Mouse (Mus musculus): ENCODE measurements around the gene Rnpepl1.

The Rnpepl1 gene

DNA sequence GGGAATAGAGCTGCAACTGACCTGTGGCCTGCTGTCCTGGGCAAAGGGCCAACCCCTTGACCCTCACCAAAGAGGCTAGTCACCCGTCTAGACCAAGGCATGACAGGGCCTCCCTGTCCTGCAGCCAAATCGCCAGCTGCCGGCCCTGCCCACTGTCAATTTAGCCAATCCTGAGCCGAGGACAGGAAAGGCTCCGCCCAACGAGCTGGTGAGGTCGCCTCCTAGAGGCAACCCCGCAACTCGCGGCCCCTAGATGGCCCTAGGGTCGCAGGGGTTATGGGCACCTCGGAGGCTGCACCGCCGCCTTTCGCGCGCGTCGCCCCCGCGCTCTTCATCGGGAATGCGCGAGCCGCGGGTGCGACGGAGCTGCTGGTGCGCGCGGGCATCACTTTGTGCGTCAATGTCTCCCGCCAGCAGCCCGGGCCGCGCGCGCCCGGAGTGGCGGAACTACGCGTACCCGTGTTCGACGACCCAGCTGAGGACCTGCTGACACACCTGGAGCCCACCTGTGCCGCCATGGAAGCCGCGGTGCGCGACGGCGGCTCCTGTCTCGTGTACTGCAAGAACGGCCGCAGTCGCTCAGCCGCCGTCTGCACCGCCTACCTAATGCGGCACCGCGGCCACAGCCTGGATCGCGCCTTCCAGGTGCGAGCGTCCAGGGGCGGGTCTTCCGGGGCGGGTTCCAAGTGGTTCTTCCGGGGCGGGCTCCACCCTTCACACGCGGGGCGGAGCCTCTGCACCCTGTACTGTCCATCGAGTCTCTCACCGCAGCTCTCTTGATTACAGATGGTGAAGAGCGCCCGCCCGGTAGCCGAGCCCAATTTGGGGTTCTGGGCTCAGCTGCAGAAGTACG is 3.6 kb upstream of the Rnpepl1 start, which contains the start of gene Dusp28:
Gene Dusp28 (plus strand): TSS at position 203 of the 853 bp plus-strand sequence.
- peak; percentile 77 for DNase-seq (ENCODE audit: low spot score)

DNA sequence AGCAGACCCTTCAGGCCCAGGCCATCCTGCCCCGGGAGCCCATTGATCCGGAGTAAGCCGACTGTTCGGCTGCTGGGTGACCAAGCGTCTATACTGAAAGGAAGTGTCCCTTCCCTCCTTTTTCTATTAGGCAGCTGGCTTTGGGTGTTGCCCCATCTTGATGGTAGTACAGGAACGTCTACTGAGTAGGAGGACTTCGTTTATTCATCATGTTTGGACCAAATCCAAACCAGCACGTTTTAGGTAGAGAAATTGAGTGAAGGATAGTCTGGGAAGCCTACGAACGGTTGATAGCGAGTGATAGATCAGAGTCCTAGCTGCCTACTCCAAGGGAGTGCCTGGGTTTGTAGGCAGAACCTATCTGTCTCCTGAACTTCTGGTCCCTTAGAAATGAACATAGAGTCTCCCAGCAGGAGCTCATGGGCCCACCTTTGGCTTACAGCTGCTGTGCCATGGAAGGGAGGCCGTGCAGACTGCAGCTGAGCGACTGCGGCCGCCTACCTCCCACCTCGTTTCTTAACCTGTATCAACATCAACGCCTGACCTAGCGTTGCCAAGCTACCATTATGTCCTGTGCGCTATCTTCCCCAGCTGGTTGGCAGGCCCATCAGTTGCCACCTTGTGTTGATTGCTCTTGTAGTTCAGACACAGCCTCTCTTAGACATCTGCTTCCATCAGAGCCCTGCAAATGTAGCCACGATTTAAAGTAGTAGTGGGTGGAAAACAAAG is 2.8 kb upstream of the Rnpepl1 start:
- no peak for DNase-seq (ENCODE audit: low spot score)

DNA sequence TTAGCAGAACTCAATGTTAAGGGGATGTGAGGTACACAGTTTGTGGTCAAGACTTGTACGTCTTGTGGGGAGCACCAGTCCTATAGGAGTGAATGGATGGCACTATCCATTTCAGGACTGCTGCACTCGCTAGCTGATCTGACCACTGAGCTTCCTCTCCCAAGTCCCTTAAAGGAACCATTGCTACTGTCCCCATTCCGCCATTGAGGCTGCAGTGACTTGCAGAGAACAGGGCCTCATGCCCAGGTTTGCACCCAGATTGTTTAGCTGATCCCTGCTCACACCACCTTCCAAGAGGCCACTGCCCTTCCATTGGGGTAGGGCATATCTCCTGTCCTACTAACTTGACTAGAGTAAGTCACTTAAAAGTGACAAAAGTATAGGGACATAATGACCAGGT is 1.9 kb upstream of the Rnpepl1 start:
- DNase-seq (ENCODE audit: low spot score), result no peak

DNA sequence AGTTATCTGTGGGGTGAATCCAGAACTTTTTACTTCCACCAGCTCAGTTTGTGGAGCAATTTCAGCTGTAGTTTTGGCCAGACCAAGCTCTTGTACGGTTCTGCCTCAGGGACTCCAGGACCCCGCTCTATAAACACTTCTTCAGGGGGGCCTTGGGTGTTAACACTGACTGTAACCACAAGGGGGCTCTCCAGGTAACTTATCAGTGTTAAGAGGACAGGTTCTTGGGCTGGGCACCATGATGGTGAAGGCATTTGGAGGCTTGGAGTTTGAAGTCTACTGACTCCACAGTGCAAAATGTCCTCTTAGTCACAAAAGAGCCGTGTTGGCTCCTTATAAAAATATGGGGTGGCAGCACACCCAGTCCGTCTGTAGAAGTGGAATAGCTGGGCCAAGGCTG is 1.5 kb upstream of the Rnpepl1 start:
- no peak for DNase-seq (ENCODE audit: low spot score)

DNA sequence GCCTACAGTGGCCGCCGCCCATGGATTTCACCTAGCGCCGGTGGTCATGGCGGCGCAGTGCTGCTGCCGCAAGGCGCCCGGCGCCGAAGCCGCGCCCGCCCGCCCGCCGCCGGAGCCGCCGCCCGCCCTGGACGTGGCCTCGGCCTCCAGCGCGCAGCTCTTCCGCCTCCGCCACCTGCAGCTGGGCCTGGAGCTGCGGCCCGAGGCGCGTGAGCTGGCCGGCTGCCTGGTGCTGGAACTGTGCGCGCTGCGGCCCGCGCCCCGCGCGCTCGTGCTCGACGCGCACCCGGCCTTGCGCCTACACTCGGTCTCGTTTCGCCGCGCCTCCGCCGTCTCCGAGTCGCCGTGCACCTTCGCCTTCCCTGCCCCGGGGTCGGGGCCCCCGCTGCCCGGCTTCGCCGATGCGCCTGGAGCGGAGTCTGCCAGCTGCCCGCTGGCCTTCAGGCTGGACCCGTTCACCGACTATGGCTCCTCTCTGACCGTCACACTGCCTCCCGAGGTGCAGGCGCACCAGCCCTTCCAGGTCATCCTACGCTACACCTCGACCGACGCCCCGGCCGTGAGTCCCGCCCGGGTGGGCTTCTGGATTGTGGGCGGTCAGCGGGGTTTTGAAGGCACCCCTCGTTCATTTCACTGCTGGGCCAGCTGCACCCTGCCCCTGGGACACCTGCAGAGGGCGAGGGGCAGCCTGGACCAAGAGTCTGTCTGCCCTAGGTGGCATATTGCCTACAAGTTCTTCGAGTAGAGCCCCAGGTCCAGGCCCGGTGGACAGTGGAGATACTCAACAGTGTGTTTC is 540 bp downstream of the Rnpepl1 start:
- no peak for DNase-seq (ENCODE audit: low spot score)

DNA sequence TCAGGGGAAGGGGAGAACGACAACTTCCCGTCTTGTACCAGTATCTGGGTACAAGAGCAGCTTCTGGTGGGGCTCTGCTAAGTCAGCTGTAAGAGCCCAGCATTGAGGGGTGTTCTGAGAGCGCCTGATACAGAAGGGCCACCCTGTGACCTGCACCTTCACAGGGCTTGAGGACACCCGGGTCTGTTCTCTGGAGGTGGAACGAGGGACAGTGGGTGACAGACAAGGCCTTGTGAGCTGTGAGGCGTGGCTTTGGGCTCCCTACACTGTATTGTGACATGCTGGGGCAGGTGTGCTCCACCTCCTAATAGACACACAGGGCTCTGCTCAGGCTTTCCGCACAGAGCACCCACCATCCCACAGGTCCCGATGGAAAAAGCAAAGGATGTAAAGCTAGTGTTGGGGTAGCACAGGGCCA is 1.1 kb downstream of the Rnpepl1 start:
- no peak for DNase-seq (ENCODE audit: low spot score)

DNA sequence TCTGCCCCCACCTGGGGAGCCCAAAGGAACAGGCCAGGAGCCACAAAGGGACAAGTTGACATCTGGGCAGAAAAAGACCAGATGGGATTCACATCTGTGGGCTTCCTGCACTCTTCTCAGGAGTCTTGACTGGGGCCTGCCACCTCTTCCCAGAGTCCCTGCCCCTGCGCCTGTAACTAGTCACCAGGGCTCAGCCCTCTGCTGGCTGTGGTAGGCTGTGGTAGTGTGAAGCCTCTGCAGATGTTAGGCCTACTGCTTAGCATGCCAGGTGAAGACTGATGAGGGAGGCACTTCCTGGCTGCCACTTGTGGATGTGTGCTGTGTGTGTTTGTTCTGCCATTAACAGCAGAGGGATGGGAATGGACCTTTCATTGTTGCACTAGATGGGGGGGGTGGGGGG is 1.7 kb downstream of the Rnpepl1 start:
- no peak for DNase-seq (ENCODE audit: low spot score)

DNA sequence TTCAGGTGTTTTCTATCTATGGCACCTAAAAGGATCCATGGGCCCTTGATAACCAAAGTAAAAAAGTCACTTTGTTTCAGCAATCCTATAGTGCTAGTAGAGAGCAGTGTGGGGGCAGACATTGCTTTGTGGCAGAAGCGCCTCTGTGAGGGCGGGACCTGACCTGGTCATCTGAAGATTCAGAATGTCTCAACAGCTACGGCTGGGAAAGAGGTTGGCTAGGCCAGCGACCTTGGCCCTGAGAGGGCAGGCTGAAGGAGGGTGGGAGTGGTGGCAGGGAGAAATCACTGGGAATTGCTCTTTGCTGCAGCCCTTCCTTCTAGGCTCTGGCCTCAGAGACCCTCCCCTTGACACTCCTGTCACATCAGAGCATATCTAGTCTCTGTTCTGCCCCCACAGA is 3.7 kb downstream of the Rnpepl1 start:
- DNase-seq (ENCODE audit: low spot score), result no peak

DNA sequence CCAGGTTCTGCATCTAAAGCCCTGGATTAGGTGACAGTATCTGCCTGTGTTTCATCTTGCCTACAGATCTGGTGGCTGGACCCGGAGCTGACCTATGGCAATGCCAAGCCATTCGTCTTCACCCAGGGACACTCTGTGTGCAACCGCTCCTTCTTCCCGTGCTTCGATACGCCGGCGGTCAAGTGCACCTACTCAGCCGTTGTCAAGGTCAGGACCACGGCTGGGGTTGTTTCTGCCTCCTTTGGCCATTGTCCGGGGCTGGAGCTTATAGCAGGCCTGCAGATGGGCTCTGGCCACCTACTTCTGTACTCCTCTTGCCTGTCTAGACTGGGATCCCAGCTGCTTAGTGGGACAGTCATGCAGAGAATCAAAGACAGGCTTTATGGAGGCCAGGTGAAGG is 4.4 kb downstream of the Rnpepl1 start:
- DNase-seq (ENCODE audit: low spot score), result no peak

DNA sequence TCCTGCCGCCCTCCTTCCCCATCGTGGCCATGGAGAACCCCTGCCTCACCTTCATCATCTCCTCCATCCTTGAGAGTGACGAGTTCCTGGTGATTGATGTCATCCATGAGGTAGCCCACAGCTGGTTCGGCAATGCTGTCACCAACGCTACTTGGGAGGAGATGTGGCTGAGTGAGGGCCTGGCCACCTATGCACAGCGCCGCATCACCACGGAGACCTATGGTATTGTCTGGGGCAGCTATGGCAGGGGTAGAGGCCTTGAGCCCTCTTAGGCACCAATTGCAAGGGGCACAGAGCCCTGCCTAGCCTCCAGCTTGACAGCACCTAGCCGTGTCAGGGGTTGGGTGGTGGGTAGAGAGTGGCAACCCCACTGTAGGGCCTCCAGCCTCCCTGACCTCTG is 6.1 kb downstream of the Rnpepl1 start:
- DNase-seq (ENCODE audit: low spot score), result no peak

DNA sequence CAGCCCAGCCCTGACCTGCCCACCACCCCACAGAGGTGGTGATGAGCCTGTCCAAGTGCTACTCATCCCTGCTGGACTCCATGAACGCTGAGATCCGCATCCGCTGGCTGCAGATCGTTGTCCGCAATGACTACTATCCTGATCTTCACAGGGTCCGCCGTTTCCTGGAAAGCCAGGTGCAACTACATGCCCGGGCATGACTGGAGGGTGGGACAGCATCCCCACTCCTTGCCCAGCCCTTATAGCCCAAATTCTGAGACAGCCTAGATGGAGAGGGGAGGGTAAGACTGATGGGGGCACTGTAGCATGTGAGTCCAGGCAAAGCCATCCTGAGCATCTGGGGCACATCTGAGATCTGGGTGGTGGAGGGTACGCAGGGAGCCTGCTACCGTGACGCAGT is 8.6 kb downstream of the Rnpepl1 start:
- no peak for DNase-seq (ENCODE audit: low spot score)

DNA sequence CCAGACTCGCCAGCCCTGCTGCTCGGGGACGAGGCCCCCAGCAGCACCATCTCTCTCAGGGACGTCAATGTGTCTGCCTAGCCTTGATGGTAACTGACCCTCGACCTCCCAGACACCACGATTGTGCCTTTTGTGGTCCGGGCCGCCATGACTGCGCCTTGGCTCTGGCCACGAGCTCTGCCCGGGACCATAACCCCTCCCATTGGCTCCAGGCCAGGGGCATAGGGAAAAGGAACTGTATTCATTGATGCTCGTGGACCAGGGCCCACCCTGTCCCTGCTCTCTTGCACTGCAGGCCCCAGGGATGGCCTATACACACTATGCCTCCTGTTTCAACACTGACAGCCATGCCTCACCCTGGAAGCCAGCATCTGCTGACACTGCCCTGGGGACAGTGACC is 9.2 kb downstream of the Rnpepl1 start:
- DNase-seq (ENCODE audit: low spot score), result no peak

DNA sequence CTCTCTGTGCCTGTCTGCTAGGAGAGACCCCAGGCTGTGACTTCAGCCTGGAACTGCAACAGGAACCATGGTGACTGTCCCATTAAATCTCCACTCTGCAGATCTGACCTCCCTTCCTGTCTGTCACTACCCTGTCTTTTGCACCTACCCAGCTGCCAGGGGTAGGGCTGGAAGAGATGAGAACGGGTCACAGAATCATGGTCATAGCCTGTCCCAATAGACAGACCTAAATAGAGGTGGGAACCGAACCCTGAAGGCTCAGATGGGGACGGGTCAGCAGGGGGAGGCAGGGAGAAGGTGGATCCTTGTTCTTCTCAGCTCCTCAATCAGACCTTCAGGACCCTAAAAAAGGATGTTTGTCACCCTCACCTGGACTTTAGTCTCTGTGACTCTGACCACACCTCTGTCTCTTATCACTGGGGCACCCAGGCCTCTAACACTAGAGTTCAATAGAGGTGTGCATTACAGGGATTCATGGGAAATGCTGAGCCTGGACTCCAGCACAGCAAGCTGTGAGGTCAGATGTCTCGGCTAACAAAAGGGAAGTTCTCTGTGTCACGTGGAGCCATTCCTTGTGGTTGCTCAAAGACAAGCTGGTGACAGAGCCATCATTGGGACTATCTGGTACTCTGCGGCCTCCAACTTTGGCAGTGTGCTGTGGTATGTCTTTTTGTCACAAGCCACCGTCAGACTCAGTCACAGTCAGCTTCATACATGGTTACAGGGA is 10.1 kb downstream of the Rnpepl1 start:
- no peak for DNase-seq (ENCODE audit: low spot score)

DNA sequence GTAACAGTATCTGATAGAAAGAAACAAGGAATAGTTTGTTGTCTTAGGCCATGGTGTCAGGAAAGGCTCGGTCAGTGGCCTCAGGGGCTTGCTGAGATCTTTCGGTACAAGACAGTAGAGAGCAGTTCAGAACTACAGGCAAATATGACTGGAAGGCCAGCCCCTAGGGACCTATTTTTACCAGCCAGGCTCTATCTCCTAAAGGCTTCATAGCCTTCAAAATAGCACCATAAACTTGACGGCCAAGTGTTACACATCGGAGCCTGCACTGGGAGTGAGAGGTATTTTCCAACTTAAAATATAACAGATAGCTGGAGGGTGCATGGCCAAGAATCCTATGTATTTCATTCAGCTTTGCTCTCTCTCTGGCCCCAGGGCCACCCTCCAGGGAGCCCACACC is 10.9 kb downstream of the Rnpepl1 start:
- no peak for DNase-seq (ENCODE audit: low spot score)

DNA sequence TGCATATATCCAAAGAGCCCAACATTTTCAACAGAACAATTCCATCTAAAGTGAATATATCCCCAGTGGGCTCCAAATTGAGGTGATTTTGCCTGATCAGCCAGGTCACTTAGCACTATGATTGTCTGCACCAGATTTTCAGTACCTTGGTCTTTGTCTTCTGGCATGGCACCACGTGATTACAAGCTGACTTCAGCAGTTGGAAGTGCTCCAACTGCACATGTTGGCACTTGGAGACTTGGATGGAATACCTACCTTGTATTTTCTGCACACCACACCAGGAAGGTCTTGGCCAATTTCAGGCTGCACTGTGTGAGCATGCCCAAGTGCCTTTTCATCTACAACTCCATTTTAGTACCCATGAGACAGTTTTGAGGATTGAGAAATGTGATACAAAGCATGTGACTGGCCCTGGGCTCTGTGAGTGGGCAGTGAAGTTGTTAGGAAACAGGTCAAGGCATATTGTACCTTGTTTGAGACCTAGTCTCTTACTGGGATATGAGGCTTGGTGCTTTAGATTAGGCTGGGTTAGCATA is 19.7 kb downstream of the Rnpepl1 start:
- no peak for DNase-seq (ENCODE audit: low spot score)

DNA sequence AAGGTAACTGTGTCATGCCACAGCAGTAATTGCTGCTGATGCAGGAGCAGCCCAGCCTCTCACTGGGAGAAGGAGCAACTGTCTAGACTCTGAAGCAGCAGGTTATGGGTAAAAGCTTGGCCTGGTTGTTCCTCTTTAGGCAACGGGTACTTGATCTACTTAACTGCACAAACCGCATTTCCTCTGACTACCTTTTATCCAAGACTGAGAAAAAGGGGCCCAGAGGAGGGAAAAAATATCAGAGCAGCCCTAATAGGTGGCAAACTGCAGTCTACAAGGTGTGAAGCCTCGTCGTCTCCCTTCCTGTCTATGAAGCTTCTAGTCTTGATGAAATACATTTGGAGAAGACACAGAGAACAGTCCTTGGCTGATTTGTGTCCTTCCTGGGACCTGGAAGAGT is 23.0 kb downstream of the Rnpepl1 start:
- no peak for DNase-seq (ENCODE audit: low spot score)

DNA sequence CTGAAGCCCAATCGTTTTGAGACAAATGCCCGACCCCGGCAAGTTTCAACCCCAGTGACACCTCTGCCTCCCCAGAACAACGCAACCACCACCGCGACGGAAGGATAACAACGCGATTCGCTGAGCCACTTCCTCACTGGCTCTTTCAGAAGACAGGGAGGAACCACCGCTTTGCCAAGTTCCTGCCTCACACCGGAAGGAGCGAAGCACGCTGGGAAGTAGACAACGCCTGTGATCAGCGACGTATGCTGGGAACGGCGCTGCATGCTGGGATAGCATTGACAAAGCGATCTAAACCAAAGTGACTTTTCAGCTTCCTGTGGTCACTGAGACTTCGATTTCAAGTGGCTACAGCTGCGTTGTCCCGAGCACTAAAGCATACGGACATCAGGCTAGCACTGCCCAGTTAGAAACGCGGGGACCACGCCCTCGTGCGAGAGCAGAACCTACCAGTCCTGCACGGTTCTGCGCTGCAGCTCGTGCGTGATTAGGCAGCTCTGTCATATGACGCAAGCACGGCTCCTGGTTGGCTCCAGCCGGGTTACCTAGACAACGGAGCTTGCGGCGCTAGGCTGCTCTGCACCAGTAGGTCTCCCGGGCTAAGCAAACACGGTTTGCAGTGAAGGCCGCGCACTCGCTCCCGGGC is 23.7 kb downstream of the Rnpepl1 start, which contains the start of gene Capn10:
Gene Capn10 (plus strand): TSS at position 195 of the 646 bp plus-strand sequence.
- peak; percentile 94 for DNase-seq (ENCODE audit: low spot score)

DNA sequence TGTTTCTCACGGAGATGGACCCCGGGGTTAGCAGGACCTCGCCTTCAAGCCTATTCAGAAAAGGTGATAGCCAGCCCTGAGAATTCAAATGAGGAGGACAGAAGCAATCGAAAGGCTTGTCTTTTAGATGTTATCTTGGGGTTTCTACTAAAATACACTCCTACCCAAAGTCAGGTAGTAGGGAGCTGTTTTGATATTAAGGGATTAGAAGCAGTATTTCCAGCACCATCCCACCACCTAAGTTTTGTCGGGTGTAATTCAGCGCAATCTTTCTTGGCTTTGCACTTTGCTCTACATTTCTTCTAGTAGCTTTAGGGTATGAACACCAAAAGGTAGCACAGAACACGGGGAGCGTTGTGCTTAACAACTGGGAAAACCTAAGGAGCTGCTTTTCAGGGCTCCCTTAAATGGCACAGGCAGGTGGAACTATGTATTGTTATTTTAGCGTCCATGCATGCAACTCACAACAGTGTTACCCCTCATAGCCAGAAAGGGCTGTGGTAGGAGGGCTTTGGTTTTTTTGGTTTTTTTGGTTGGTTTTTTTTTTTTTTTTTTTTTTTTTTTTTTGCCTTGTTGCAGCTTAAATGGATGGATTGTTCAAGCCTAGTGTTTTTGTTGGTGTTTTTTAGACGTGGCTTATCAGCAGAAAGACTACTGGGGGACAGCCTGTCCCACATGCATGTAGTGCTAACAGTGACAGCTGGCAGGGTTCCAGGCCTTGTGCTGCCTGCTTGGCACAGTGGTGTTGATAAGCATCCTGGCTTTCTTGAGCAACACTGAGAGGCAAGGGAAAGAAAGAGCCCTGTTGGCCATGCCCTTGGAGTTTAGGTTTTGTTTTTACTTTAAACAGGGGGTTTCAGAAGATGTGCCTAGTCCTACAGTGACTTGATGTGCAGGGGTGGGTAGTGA is 24.7 kb downstream of the Rnpepl1 start:
- DNase-seq (ENCODE audit: low spot score), result no peak

DNA sequence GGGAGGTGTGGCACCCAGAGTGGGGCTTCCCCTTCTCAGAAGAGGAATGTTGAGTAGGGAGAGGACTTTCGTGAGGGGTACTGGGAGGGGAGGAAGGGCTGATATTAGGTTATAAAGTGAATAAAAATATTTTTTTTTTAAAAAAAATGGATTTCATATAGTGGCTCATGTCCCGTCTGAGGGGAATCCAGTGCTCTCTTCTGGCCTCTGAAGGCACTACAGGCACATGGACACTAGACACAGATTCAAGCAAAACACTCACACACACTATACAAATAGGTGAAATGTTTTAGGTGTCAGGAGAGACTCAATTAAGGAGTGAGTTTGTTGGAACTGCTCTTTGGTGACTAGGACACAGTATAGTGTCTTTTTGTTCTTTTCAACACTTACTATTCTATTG is 25.4 kb downstream of the Rnpepl1 start:
- DNase-seq (ENCODE audit: low spot score), result no peak

DNA sequence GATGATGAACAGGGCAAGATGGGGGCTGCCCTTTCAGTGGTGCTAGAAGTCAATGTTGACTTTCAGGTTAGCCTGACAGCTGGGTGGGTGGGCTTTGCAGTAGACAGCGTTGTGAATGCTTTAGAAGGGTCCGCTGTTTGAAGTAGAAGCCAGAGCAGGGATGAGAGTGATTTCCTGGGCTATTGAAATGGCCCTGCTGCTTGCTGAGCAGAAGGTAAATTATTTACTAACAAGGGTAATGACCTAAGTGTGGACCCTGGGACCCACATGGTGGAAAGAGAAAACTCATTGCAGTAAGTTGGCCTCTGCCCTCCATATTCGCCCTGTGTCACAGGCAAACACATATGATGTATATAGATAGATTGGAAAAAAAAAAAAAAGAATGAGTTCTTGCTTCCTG is 25.9 kb downstream of the Rnpepl1 start:
- DNase-seq (ENCODE audit: low spot score), result no peak

Measured in left cerebral cortex, adult 11 months (tissue).